Mouse (Mus musculus): ENCODE measurements at regions not wholly inside any gene's neighbourhood (a gene's known extent, or its start where the extent isn't known, plus 50 kb on each side); places are given as distances from the start of the nearest gene placed in this dataset.

DNA sequence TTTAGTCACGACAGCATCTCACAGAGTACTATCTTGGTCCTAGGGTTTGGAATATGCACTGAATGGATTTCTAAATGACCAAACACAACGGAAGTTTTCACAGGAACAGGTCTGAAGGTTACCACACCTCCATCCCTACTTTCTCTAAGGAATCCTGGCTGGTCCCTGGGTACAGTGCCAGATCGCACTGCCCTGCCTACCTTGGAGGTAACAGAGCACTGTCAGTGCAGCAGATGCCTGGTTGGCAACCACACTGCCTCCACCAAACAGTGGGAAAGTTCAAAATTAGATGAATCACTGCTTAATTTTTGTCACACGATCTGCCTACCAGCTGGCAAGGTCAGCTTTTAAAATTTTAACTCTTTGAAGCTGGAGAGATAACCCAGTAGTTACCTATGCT lies 111.6 kb downstream of the Kcnj2 start:
- no peak for TF ChIP-seq POLR2A (IDR thresholded peaks at IDR 0.05; ENCODE audit: low read depth, low read length)
- no peak overlapping the region for H3K27ac ChIP-seq (ENCODE audit: insufficient read depth, low read length)

DNA sequence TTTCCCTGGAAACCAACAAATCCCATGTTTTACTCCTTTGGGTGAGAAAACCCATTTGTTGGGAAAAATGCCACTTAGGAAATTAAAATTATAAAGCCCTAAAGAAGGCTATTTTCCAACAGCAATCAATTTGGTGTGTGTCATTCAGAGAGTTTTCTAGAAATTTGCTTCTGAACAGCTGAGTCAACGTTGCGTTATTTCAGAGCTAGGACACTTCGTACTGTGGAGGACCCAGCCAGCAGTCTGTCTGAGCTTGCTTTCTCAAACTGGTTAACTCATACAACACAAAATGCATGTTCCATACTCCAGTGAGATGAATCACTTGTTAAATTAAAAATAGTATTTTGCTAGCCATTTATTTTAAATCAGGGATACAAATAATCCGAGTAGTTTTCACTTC lies 131.5 kb downstream of the Kcnj2 start:
- no peaks in the 10 kb centered on the region for H3K4me1 ChIP-seq (ENCODE audit: control insufficient read depth, insufficient read depth, insufficient read length)
- no peak for DNase-seq (ENCODE audit: low read depth in 1 of 2, low spot score in 2 of 2)
- H3K36me3 ChIP-seq (ENCODE audit: control insufficient read depth, insufficient read depth, low read length): no peaks in the 10 kb centered on the region
- H3K4me3 ChIP-seq (ENCODE audit: extremely low read depth, insufficient read depth, insufficient read length): no peak overlapping the region
- no peak overlapping the region for H3K27ac ChIP-seq (ENCODE audit: insufficient read depth, low read length)
- 88% methylated on average over 4 of the region's 4 CpGs for WGBS
- no peak for TF ChIP-seq CTCF (IDR thresholded peaks at IDR 0.05; ENCODE audit: extremely low read depth, insufficient read depth, insufficient read length, insufficient replicate concordance)
- no peak for TF ChIP-seq POLR2A (IDR thresholded peaks at IDR 0.05; ENCODE audit: low read depth, low read length)
- no peaks in the 10 kb centered on the region for H3K27me3 ChIP-seq (ENCODE audit: control insufficient read depth, insufficient read depth, low read length)

More for the DNA sequence above, 111.6 kb downstream of the Kcnj2 start:
- Histone ChIP-seq H3K27me3 (ENCODE audit: control insufficient read depth, insufficient read depth, low read length) (no peaks in the 10 kb centered on the region), H3K4me3 (ENCODE audit: extremely low read depth, insufficient read depth, insufficient read length) (no peak overlapping the region), H3K36me3 (ENCODE audit: control insufficient read depth, insufficient read depth, low read length) (no peaks in the 10 kb centered on the region), H3K4me1 (ENCODE audit: control insufficient read depth, insufficient read depth, insufficient read length) (no peaks in the 10 kb centered on the region)
- WGBS: 81% methylated on average over 4 of the region's 4 CpGs
- no peak for DNase-seq (ENCODE audit: low read depth in 1 of 2, low spot score in 2 of 2)

DNA sequence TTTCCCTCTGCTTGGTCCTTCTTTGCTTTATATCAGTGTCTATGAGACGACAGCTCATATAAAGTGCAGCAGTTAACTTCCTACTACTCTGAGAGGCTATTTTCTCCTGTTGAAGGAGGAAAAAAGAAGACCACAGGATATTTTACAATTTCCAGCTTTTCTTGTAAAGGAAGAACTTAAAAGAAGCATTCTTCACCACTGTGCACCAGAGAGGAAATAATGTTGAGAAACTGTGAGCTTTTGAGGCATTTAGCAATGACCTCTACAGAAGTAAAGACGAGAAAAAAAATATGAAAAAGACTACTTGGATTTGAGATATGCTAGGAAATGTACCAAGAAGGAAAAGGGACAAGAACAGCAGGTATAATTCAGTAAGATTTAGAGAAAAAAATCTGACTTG lies 134.5 kb downstream of the Kcnj2 start:
- H3K4me3 ChIP-seq (ENCODE audit: extremely low read depth, insufficient read depth, insufficient read length): no peak overlapping the region
- TF ChIP-seq CTCF (IDR thresholded peaks at IDR 0.05; ENCODE audit: extremely low read depth, insufficient read depth, insufficient read length, insufficient replicate concordance) (no peak), POLR2A (IDR thresholded peaks at IDR 0.05; ENCODE audit: low read depth, low read length) (no peak)
- H3K36me3 ChIP-seq (ENCODE audit: control insufficient read depth, insufficient read depth, low read length): no peaks in the 10 kb centered on the region
- 46% methylated on average over 2 of the region's 2 CpGs for WGBS
- no peak for DNase-seq (ENCODE audit: low read depth in 1 of 2, low spot score in 2 of 2)
- no peak overlapping the region for H3K27ac ChIP-seq (ENCODE audit: insufficient read depth, low read length)
- H3K27me3 ChIP-seq (ENCODE audit: control insufficient read depth, insufficient read depth, low read length): no peaks in the 10 kb centered on the region
- no peaks in the 10 kb centered on the region for H3K4me1 ChIP-seq (ENCODE audit: control insufficient read depth, insufficient read depth, insufficient read length)

DNA sequence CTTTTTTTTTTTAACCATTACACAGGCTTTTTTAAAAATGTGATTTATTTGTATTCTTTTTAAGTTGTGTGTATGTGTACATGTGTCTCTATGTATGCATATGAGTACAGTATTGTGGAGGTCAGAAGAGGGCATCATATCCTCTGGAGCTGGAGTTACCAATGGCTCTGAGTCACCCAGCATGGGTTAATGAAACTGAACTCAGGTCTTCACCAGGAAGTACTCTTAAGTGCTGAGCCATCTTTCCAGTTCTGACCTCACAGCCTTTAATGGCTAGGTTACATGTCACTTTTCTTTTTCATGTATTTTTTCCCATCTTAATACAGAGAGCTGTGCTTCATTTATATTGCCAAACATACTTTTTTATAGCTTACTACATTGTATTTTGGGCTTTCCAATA lies 136.8 kb downstream of the Kcnj2 start:
- Histone ChIP-seq H3K27ac (ENCODE audit: insufficient read depth, low read length) (no peak overlapping the region), H3K27me3 (ENCODE audit: control insufficient read depth, insufficient read depth, low read length) (no peaks in the 10 kb centered on the region), H3K4me3 (ENCODE audit: extremely low read depth, insufficient read depth, insufficient read length) (no peak overlapping the region), H3K36me3 (ENCODE audit: control insufficient read depth, insufficient read depth, low read length) (no peaks in the 10 kb centered on the region), H3K4me1 (ENCODE audit: control insufficient read depth, insufficient read depth, insufficient read length) (no peaks in the 10 kb centered on the region)
- DNase-seq (ENCODE audit: low read depth in 1 of 2, low spot score in 2 of 2): no peak
- no peak for TF ChIP-seq CTCF (IDR thresholded peaks at IDR 0.05; ENCODE audit: extremely low read depth, insufficient read depth, insufficient read length, insufficient replicate concordance)
- no peak for TF ChIP-seq POLR2A (IDR thresholded peaks at IDR 0.05; ENCODE audit: low read depth, low read length)

DNA sequence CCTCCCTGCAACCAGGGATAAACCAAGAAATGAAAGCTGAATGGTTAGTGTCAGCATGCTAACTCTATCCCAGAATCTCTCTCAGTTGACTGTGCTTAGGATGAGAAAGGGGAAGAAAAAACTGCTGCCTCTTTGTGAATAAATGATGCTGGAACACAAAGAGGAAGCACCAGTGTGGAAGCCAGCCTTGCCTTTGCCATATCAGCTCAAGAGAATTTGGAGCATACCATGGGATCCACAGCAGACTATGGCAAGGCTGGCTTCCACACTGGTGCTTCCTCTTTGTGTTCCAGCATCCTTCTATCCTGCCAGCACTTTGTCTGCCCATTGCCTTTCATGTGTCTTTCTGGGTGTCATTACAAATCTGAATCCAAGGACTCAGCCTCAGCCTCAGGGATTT lies 144.6 kb downstream of the Kcnj2 start:
- Histone ChIP-seq H3K27me3 (ENCODE audit: control insufficient read depth, insufficient read depth, low read length) (no peaks in the 10 kb centered on the region), H3K27ac (ENCODE audit: insufficient read depth, low read length) (no peak overlapping the region), H3K36me3 (ENCODE audit: control insufficient read depth, insufficient read depth, low read length) (no peaks in the 10 kb centered on the region), H3K4me3 (ENCODE audit: extremely low read depth, insufficient read depth, insufficient read length) (no peak overlapping the region), H3K4me1 (ENCODE audit: control insufficient read depth, insufficient read depth, insufficient read length) (no peaks in the 10 kb centered on the region)
- TF ChIP-seq POLR2A (IDR thresholded peaks at IDR 0.05; ENCODE audit: low read depth, low read length) (no peak), CTCF (IDR thresholded peaks at IDR 0.05; ENCODE audit: extremely low read depth, insufficient read depth, insufficient read length, insufficient replicate concordance) (no peak)
- no peak for DNase-seq (ENCODE audit: low read depth in 1 of 2, low spot score in 2 of 2)

DNA sequence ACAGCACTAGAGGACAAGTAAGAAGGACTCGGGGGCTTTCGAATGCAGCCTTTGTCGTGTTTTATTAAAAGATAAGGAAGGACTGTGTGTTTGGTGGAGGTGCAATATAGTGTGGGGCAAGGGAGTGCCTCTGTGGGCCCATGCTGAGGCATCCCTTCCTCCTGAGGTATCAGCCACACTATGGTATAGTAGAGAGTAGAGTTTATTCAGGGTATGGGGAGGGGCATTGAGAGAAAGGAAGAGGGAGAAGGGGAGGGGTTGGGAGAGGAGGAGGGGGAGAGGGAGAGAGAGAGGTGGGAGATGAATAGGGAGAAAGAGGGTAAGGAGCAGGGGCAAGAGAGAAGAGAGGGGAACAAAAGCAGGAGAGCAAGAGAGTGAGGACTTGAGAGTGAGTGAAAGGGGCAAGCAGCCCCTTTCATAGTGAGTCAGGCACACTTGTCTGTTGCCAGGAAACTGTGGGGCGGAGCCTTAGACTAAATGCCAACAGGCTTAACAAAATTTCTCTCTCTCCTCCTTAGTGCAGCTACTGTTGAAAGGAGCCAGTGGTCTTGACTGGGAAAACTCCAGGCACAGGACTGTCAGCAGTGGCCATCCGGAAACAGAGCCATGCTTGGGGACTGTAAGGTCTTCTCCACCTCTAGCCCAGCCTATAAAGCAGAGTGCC lies 146.2 kb downstream of the Kcnj2 start:
- Histone ChIP-seq H3K36me3 (ENCODE audit: control insufficient read depth, insufficient read depth, low read length) (no peaks in the 10 kb centered on the region), H3K4me3 (ENCODE audit: extremely low read depth, insufficient read depth, insufficient read length) (no peak overlapping the region), H3K27me3 (ENCODE audit: control insufficient read depth, insufficient read depth, low read length) (no peaks in the 10 kb centered on the region), H3K4me1 (ENCODE audit: control insufficient read depth, insufficient read depth, insufficient read length) (no peaks in the 10 kb centered on the region), H3K27ac (ENCODE audit: insufficient read depth, low read length) (no peak overlapping the region)
- WGBS: 90% methylated on average over 5 of the region's 5 CpGs
- no peak for DNase-seq (ENCODE audit: low read depth in 1 of 2, low spot score in 2 of 2)
- no peak for TF ChIP-seq CTCF (IDR thresholded peaks at IDR 0.05; ENCODE audit: extremely low read depth, insufficient read depth, insufficient read length, insufficient replicate concordance)
- TF ChIP-seq POLR2A (IDR thresholded peaks at IDR 0.05; ENCODE audit: low read depth, low read length): no peak

DNA sequence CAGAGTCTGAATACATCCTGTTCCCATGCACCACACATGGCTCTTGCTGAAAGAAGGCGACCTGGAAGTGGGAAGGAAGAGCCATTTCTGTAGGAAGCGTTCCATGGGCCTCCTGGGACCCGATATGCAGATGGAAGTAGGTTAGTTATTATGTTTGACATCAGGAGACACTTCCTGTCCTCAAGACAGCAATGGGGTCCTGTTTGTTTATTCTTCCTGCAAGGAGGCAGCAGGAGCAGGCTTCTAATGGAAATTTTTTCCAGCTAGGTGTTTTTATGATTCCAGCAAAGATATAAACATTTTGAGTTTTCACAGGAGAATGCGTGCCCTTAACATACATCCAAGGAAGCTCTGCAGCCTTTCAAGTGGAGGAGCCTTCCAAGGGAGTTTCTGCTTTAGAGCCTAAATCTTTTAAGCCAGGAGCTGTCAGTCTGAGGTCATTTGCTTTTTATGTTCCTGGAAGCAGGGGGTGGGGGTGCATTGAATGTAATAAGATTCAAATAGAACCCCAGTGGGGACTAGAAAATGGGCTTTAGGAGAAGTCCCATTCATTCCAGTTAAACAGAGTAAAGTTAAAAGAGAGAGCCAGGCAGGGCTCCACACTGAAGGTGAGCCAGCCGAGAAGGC lies 146.9 kb downstream of the Kcnj2 start:
- TF ChIP-seq CTCF (IDR thresholded peaks at IDR 0.05; ENCODE audit: extremely low read depth, insufficient read depth, insufficient read length, insufficient replicate concordance): no peak
- TF ChIP-seq POLR2A (IDR thresholded peaks at IDR 0.05; ENCODE audit: low read depth, low read length): no peak
- 65% methylated on average over 5 of the region's 5 CpGs for WGBS
- no peaks in the 10 kb centered on the region for H3K4me1 ChIP-seq (ENCODE audit: control insufficient read depth, insufficient read depth, insufficient read length)

More for the DNA sequence above, 146.9 kb downstream of the Kcnj2 start:
- Histone ChIP-seq H3K27me3 (ENCODE audit: control insufficient read depth, insufficient read depth, low read length) (no peaks in the 10 kb centered on the region), H3K27ac (ENCODE audit: insufficient read depth, low read length) (no peak overlapping the region), H3K36me3 (ENCODE audit: control insufficient read depth, insufficient read depth, low read length) (no peaks in the 10 kb centered on the region), H3K4me3 (ENCODE audit: extremely low read depth, insufficient read depth, insufficient read length) (no peak overlapping the region)
- no peak for DNase-seq (ENCODE audit: low read depth in 1 of 2, low spot score in 2 of 2)

Measured in spleen, adult 2 months (tissue).